Mouse (Mus musculus): ENCODE results near the gene Inpp5e.
A peak's percentile ranks its signal among the peaks of the same experiment; 100 is the strongest.

Gene Inpp5e

DNA sequence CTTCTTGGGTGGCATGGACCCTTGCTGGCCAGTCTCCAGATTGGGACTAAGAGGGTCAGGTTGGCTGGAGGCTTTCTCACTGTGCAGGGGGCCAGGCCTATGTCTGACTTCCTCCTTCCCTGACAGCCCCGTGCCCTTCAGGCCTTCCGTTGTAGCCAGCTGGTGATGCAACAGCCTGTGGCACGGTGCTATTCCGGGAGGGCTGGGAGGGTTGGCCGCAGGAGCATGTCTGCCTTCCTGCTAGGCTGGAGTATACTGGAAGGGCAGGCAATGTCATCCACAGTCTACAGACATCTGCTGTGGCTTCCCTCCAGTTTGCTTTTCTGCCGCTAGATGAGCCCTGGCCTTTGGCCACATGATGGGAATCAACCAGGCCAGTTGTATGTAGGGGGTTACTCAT is 49.0 kb downstream of the Inpp5e start:
- no peak for DNase-seq

GRCm38 (mm10) chr2:26358667-26359320 is 50.2 kb downstream of the Inpp5e start:
- DNase-seq = no peak

DNA sequence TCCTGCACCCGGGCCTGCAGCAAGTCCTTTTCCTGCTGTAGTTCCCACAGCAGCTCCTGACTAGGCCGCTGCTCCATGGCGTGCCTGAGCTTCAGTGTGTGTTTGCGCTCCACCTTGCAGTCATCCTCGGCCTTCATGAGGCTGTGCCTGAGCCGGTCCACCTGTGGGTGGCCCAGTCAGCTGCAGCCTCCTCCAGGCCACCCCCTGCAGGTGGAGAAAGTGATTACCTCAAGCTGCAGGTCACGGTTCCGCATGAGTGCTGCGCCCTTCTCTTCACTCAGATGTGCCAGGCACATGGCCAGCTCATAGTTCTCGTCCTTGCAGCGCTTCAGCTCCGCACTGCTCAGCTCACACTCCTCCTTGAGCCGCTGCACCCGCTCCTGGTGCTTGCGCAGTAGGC is 51.5 kb downstream of the Inpp5e start:
- DNase-seq = peak; percentile 87

- DNase-seq = no peak
Measured at GRCm38 (mm10) chr2:26356678-26357077, 52.3 kb downstream of the Inpp5e start.

DNA sequence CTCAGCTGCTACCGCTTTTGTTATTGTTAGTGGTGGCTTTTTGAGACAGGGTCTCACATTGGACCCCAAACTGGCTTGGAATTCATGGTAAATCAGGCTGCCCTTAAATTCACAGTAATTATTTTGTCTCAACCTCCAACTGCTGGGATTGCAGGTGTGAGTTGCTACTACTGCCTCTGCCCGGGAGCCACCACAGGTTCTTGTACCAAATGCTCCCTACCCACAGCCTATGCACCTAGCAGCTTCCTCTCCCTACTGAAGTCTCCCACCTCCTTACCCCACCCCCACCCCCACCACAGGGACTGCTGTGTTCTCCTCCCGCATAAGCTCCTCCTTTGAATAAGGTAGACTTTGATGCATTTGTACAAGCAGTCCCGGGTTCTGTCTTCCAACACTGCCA is 52.8 kb downstream of the Inpp5e start:
- DNase-seq = no peak

- DNase-seq = no peak
Measured at GRCm38 (mm10) chr2:26354401-26354800, 54.6 kb downstream of the Inpp5e start.

DNA sequence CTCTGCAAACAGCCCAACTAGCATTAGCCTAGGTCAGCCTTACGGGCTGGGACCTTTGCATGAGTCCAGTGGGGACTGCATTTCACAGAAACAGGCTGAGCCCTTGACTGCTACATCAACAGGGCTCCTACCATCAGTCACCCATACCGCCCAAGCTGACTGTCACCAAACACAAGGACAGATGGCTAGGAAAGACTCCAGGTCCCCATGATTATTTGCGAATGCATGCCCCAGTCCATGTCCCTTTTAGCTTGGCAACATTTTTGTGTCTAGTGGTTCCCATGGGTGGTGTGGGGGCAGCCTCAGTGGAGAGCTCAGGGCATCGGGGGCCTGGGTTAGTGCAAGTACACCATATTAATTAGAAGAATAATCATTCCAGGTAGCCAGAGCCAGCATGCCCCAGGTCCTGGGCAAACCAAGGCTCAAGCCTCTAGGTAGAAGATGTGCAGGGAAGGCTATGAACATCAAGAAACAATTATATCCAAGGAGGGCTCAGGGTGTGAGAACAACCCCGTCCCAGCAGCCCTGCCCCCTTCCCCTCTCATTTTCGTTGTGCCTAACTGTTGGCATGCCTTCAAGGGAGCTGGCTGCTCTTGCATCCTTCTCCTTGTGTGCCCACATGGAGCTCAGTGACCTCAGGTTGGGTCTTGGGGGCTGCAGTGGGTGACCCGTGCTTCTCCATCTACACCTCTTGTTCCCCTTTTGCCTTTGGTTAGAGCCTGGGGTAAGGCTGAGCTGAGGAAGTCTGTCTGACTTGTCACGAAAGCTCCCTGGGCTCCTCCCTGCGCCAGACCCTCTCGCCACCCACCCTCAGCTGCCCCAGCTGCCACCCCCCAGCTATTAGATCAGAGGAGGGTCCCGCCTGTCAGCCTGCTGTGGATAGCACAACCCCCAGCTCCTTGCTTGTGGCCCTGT is 55.7 kb downstream of the Inpp5e start:
- DNase-seq = no peak

DNA sequence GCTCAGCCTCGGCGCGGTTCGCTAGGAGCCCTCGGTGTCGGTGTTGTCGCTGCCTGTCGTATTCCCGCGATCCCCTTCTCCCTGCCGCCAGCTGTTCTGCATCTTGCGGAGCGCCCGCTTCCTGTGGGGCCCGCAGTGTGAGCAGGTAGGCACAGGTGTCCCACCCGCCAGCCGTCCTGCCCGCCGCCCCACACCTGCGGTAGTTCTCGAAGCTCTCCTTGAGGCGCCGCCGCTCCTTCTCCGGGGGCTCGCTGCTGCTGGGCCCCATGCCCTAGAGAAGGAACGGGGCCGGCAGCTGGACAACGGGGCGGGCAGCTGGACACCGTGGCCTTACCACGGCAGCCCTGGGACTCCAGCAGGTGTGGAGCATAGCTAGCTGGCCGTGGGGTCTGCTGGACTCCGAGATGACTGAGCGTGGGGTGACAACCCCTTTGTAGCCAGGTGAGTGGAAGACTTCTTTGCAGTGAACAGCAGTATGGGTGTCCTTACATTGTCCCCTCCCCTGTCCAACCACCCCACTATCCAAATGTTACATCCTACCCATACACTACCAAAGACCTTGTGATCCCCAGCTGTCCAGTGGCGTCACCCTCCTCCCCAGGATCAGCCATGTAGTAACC is 56.6 kb downstream of the Inpp5e start:
- no peak for DNase-seq

- DNase-seq = peak; percentile 91 to 94
Measured at GRCm38 (mm10) chr2:26351358-26352290, 57.4 kb downstream of the Inpp5e start, which contains the start of gene Dnlz. Dnlz (minus strand) TSS chr2:26352110.

DNA sequence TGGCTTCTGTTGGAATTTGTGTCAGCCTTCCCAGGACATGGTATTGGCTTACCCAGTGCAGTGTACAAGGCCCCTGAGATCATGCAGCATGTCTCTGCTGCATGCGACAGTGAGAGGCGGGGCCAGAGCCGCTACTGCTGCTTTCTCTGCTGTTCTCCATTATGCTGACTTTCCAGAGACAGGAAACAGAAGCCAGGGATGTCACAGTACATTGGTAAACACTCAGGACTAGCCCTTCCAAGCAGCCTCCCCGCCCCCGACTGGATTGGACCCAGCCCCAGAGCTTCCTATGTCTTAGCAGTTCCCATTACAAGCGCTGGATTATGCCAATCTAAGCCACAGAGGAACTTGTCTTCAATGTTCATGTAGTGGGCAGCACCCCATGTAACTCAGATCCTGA is 60.8 kb downstream of the Inpp5e start:
- no peak for DNase-seq
